ENCODE assay signal across 7 mouse cellular contexts in the genomic region with DNA sequence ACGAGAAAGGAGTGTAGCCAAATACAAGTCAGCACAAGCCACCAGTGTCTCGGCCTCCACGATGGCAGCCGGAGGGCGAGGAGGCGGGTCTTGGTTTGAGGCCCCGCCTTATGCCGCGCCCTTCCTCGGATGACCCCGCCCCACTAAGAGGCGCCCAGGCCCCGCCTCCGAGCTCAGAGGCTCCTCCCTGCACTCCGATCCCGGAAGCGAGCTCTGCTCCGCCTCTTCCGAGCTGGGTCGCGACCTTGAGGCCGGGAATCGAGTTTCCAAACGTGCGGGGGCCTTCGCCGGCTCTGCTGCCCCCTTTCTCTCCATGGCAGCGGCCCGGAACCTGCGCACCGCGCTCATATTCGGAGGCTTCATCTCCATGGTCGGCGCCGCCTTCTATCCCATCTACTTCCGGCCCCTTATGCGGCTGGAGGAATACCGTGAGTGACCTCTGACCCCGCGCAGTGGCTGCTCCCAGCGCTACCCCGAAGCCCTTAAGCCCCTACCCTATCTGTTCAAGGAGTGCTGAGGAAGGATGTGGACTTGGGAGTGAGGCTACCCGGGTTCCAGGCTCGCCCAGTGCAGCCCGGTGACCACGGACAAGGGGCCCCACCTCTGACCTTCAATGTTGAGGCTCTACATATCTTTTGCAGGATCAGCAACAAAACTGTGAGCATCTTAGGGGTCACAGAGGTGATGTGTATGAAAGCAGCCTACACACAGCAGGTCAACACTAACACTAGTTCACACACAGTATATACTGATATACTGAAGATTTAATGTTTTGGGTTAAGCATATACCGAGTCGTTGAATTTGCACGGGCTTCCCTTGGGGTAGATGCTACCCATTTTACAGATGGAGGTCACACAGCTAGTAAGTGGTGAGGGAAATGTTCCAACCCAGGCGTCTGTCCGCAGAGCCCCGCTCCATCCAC. TPM values are rescaled to one million over a fixed set of nuclear protein-coding genes. Genes with fewer than 3 reads are reported as not detected.
DNase-seq lines count a peak whose midpoint lies in the region; ATAC-seq lines count a peak whose summit lies in the region.

Gene Smim20 (plus strand): TSS at position 153 of the 923 bp plus-strand sequence.

- H3K9me3 ChIP-seq in embryonic facial prominence, embryonic 11.5 days (replicated peaks; ENCODE audit: control insufficient read depth, low read length), result no peaks in the 10 kb centered on the region
- H3K9me3 ChIP-seq in limb, embryonic 13.5 days, result no peaks in the 10 kb centered on the region
- no peaks in the 10 kb centered on the region for H3K9me3 ChIP-seq in midbrain, embryonic 16.5 days (replicated peaks; ENCODE audit: control insufficient read depth, low read length, poor library complexity, severe bottlenecking)

- DNase-seq in adrenal gland, postnatal 14 days, result peak; percentile 95
- DNase-seq in embryonic facial prominence, embryonic 11.5 days (ENCODE audit: low spot score), result peak; percentile 92
- peak; percentile 89 for DNase-seq in kidney, adult 18-20 months
- peak; percentile 79 to 93 for DNase-seq in spleen, postnatal 10 days (ENCODE audit: low spot score in 2 of 2)

- no peaks in the 10 kb centered on the region for H3K36me3 ChIP-seq in embryonic facial prominence, embryonic 11.5 days (replicated peaks; ENCODE audit: control insufficient read depth, insufficient read depth, low read depth, low read length)
- H3K36me3 ChIP-seq in limb, embryonic 13.5 days, result no peaks in the 10 kb centered on the region
- no peaks in the 10 kb centered on the region for H3K36me3 ChIP-seq in midbrain, embryonic 16.5 days (ENCODE audit: control insufficient read depth, insufficient read depth, low read length)

- peak within 1 kb of the TSS; percentile 68 for H3K4me2 ChIP-seq in embryonic facial prominence, embryonic 11.5 days (ENCODE audit: low read depth, low read length)
- peak within 1 kb of the TSS; percentile 78 for H3K4me2 ChIP-seq in limb, embryonic 13.5 days (replicated peaks)
- H3K4me2 ChIP-seq in midbrain, embryonic 16.5 days (ENCODE audit: low read length), result peak within 1 kb of the TSS; percentile 90

- peak within 1 kb of the TSS; percentile 67 for H3K9ac ChIP-seq in embryonic facial prominence, embryonic 11.5 days (replicated peaks; ENCODE audit: low read length)
- peak within 1 kb of the TSS; percentile 68 for H3K9ac ChIP-seq in limb, embryonic 13.5 days
- H3K9ac ChIP-seq in midbrain, embryonic 16.5 days (ENCODE audit: low read depth, low read length), result peak within 1 kb of the TSS; percentile 72

- peak; percentile 84 for ATAC-seq in embryonic facial prominence, embryonic 11.5 days (replicated peaks; ENCODE audit: insufficient number of reproducible peaks, low FRiP score, low TSS enrichment, low read depth)
- ATAC-seq in granulocyte monocyte progenitor cell, adult 5-6 weeks (replicated peaks; ENCODE audit: poor library complexity, severe bottlenecking), result peak; percentile 98
- ATAC-seq in limb, embryonic 13.5 days (ENCODE audit: low FRiP score, low read depth), result peak; percentile 91
- peak; percentile 92 for ATAC-seq in midbrain, embryonic 16.5 days

- 12% methylated on average over 53 of the region's 53 CpGs for WGBS in embryonic facial prominence, embryonic 11.5 days
- 10% methylated on average over 53 of the region's 53 CpGs for WGBS in limb, embryonic 13.5 days
- WGBS in midbrain, embryonic 16.5 days, result 12% methylated on average over 49 of the region's 53 CpGs

- H3K27me3 ChIP-seq in embryonic facial prominence, embryonic 11.5 days (ENCODE audit: control insufficient read depth, insufficient read depth, low read length), result no peaks in the 10 kb centered on the region
- H3K27me3 ChIP-seq in limb, embryonic 13.5 days, result no peaks in the 10 kb centered on the region
- no peaks in the 10 kb centered on the region for H3K27me3 ChIP-seq in midbrain, embryonic 16.5 days (ENCODE audit: control insufficient read depth, insufficient read depth, low read depth, low read length)

- no peaks in the 10 kb centered on the region for H3K4me1 ChIP-seq in embryonic facial prominence, embryonic 11.5 days (ENCODE audit: control insufficient read depth, insufficient read depth, low read length)
- H3K4me1 ChIP-seq in limb, embryonic 13.5 days, result peaks cover 19% of the 10 kb centered on the region
- H3K4me1 ChIP-seq in midbrain, embryonic 16.5 days (ENCODE audit: control insufficient read depth, insufficient read depth, low read length), result peaks cover 16% of the 10 kb centered on the region

- peak within 1 kb of the TSS; percentile 59 for H3K27ac ChIP-seq in embryonic facial prominence, embryonic 11.5 days (replicated peaks; ENCODE audit: low read depth, low read length)
- peak within 1 kb of the TSS; percentile 48; the same call in 1 of the 2 replicates for H3K27ac ChIP-seq in limb, embryonic 13.5 days
- peak within 1 kb of the TSS; percentile 64 for H3K27ac ChIP-seq in midbrain, embryonic 16.5 days (ENCODE audit: low read length)

- peak within 1 kb of the TSS; percentile 57 for H3K4me3 ChIP-seq in embryonic facial prominence, embryonic 11.5 days (ENCODE audit: low read depth, low read length)
- H3K4me3 ChIP-seq in limb, embryonic 13.5 days, result peak within 1 kb of the TSS; percentile 65
- peak within 1 kb of the TSS; percentile 65 for H3K4me3 ChIP-seq in midbrain, embryonic 16.5 days (ENCODE audit: low read depth, low read length)

RNA-seq across cellular contexts. Expression of gene Smim20, which starts in this region (rescaled TPM):
- total RNA-seq in adrenal gland, postnatal 14 days (2021), result 63.7 and 65.9 TPM in 2 replicates
- 55.3 and 57.9 TPM in 2 replicates for polyA plus RNA-seq in embryonic facial prominence, embryonic 11.5 days (2014; fragmentation: Nextera tagmentation; extraction: Ambion mirVana)
- 51.4 and 54.4 TPM in 2 replicates for total RNA-seq in granulocyte monocyte progenitor cell, adult 5-6 weeks (2014; fragmentation: Nextera tagmentation)
- total RNA-seq in granulocyte monocyte progenitor cell, adult 5-6 weeks (2017), result 48.3 and 57.0 TPM in 2 replicates
- polyA plus RNA-seq in limb, embryonic 13.5 days (2015; fragmentation: Nextera tagmentation; extraction: Ambion mirVana), result 78.0 and 88.5 TPM in 2 replicates
- 65.6 and 71.0 TPM in 2 replicates for polyA plus RNA-seq in midbrain, embryonic 16.5 days (2015; fragmentation: Nextera tagmentation; extraction: Ambion mirVana)

Comparison
In these comparisons a context has a peak if more than half of its experiments do, and no peak if none do; other contexts are left out.
1. Peak in every context shown above with its lines: DNase-seq, ATAC-seq, H3K4me3 ChIP-seq and H3K27ac ChIP-seq.